Mouse (Mus musculus): Measurements from ENCODE around the gene Gm42791. TPM values are rescaled to one million over a fixed set of nuclear protein-coding genes. Genes with fewer than 3 reads are reported as not detected.
A peak's percentile ranks its signal among the peaks of the same experiment; 100 is the strongest.

Gene Gm42791
- polyA plus RNA-seq, 1 experiment from 2014 or later, result 2.1 TPM

DNA sequence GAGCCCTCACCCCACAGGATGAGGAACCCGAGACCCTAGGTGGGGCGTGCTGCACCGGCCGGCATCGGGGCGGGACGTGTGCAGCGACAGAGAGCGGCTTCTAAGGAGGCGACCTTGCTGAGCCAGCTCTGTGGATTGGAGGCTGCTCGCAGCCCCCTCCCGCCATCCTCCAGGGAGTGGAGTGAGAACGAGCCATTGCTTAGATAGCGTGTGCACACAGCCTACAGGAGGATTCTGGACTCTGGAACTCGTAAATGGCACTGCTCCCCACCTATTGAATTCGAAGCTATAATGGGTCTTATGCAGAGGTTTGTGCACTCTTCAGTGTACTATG is 65.9 kb downstream of the Gm42791 start, which contains the start of gene Katnal1:
Katnal1 (minus strand) TSS at position 205 of the 334 bp plus-strand sequence.
- Histone ChIP-seq H3K4me2 (peak within 1 kb of the TSS; percentile 75), H3K9me3 (no peaks in the 10 kb centered on the region), H3K4me1 (replicated peaks) (peaks cover 17% of the 10 kb centered on the region), H3K27ac (replicated peaks) (peak within 1 kb of the TSS; percentile 97), H3K4me3 (peak within 1 kb of the TSS; percentile 69), H3K36me3 (no peaks in the 10 kb centered on the region), H3K9ac (peak within 1 kb of the TSS; percentile 81), H3K27me3 (no peaks in the 10 kb centered on the region)
- no peak; the same call in 1 of the 2 replicates for ATAC-seq (ENCODE audit: low FRiP score, low read depth)
- under 1% methylated on average over 16 of the region's 16 CpGs for WGBS

DNA sequence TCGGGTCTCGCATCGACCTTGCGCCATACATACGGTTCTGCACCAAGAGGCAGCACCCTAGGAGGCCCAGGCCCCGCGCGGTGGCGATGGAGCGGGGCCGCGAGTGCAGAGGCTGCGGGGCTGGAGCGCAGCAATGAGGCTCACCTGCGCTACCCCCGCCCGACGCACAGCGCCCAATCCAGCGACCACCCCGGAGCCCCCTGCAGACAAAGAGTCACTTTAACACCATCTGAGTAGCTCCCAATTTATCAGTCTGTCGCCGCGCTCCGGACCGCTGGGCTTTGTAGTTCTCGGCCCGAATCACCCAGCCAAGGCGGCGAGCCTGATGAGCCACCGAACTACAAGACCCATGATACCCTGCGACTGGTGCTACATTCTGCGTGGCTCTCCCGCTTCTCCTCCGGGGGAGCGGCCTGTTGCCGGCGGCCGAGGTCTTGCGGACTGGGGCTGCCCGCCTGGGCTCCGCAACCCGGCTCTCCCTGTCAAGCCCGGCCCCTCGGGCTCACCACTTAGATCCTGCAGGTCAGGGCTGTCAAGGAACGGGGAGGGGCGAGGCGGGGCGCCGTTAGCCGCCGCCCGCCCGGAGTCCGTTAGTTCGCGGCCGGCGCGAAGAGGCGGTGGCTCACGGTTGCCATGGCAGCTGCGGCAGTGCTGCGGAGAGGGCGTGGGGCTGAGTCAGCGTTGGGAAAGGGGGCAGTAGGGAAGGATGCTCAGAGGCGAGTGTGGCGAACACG is 66.4 kb downstream of the Gm42791 start:
- H3K27me3 ChIP-seq, result no peaks in the 10 kb centered on the region
- peak overlapping the region; percentile 97 for H3K27ac ChIP-seq (replicated peaks)
- peaks cover 17% of the 10 kb centered on the region for H3K4me1 ChIP-seq (replicated peaks)
- no peaks in the 10 kb centered on the region for H3K36me3 ChIP-seq
- H3K9me3 ChIP-seq, result no peaks in the 10 kb centered on the region
- peak; percentile 99 for ATAC-seq (ENCODE audit: low FRiP score, low read depth)
- H3K4me3 ChIP-seq, result peak overlapping the region; percentile 69
- under 1% methylated on average over 69 of the region's 69 CpGs for WGBS
- H3K9ac ChIP-seq, result peak overlapping the region; percentile 81
- H3K4me2 ChIP-seq, result peak overlapping the region; percentile 75

DNA sequence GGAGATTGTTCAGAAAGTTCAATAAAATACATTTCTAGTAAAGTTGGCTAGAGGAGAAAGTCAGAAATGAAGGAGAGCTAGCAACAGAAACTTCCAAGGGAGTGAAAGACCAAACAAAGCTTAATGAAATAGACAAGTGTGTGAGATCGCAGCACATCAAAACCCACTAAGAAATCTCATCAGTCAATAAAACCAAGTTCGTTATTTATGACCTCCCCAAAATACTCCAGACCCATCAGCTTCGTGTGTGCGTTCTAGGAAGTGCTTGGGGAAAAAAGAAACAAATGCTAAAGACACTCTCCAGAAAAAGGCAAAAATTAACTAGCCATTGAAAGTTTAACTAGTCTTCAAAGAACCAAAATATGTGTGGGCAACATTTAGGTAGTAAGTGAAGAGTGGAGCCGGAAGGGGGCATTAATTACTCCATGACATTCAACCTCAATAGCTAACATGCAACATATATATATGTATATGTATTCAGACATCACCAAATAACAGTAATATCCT is 67.2 kb downstream of the Gm42791 start:
- peak overlapping the region; percentile 81 for H3K9ac ChIP-seq
- no peak for ATAC-seq (ENCODE audit: low FRiP score, low read depth)
- H3K4me2 ChIP-seq, result peak overlapping the region; percentile 58
- H3K4me1 ChIP-seq (replicated peaks), result peaks cover 17% of the 10 kb centered on the region
- peak overlapping the region; percentile 69 for H3K4me3 ChIP-seq
- H3K27ac ChIP-seq (replicated peaks), result peak overlapping the region; percentile 97
- WGBS, result 34% methylated on average over 5 of the region's 5 CpGs
- H3K36me3 ChIP-seq, result no peaks in the 10 kb centered on the region
- no peaks in the 10 kb centered on the region for H3K9me3 ChIP-seq
- no peaks in the 10 kb centered on the region for H3K27me3 ChIP-seq

- Histone ChIP-seq H3K36me3 (peaks cover 4% of the 10 kb centered on the region), H3K4me1 (replicated peaks) (peaks cover 17% of the 10 kb centered on the region), H3K4me3 (no peak overlapping the region), H3K9me3 (no peaks in the 10 kb centered on the region), H3K4me2 (no peak overlapping the region), H3K9ac (no peak overlapping the region), H3K27ac (replicated peaks) (no peak overlapping the region), H3K27me3 (no peaks in the 10 kb centered on the region)
- no peak for ATAC-seq (ENCODE audit: low FRiP score, low read depth)
- WGBS, result 90% methylated on average over 12 of the region's 12 CpGs
These were observed 70.4 kb downstream of the Gm42791 start for GRCm38 (mm10) chr5:148924586-148924985.

DNA sequence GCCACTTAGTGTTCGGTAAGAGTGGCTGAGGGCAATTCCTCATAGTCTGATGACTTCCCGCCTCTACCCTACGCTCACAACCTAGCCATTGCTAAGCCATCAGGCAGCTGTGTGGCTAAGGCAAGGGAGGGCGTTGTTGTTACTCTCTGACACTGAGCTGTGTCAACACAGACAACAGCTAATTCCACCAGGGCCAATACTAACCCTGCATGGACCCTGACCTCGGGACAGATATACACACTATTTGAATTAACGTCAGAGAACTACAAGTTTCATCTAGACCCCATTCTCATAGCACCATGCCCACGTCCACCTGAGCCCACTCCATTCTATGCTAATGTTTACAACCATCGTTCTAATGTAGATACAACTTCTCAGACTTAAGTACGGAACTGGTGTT is 70.9 kb downstream of the Gm42791 start:
- H3K9ac ChIP-seq, result no peak overlapping the region
- H3K9me3 ChIP-seq, result no peaks in the 10 kb centered on the region
- WGBS, result 87% methylated on average over 9 of the region's 9 CpGs

GRCm38 (mm10) chr5:148923408-148923807 is 71.5 kb downstream of the Gm42791 start:
- Histone ChIP-seq H3K4me3 (no peak overlapping the region), H3K27ac (replicated peaks) (no peak overlapping the region), H3K9me3 (no peaks in the 10 kb centered on the region), H3K27me3 (no peaks in the 10 kb centered on the region), H3K4me2 (no peak overlapping the region), H3K36me3 (peaks cover 15% of the 10 kb centered on the region), H3K9ac (no peak overlapping the region), H3K4me1 (replicated peaks) (peaks cover 12% of the 10 kb centered on the region)
- ATAC-seq (ENCODE audit: low FRiP score, low read depth), result no peak
- WGBS, result 75% methylated on average over 10 of the region's 10 CpGs

More for the DNA sequence above, 70.9 kb downstream of the Gm42791 start:
- Histone ChIP-seq H3K4me1 (replicated peaks) (peaks cover 13% of the 10 kb centered on the region), H3K27ac (replicated peaks) (no peak overlapping the region), H3K36me3 (peaks cover 9% of the 10 kb centered on the region), H3K4me2 (no peak overlapping the region), H3K27me3 (no peaks in the 10 kb centered on the region), H3K4me3 (no peak overlapping the region)
- ATAC-seq (ENCODE audit: low FRiP score, low read depth), result no peak

GRCm38 (mm10) chr5:148922773-148923172 is 72.2 kb downstream of the Gm42791 start:
- Histone ChIP-seq H3K27me3 (no peaks in the 10 kb centered on the region), H3K36me3 (peaks cover 21% of the 10 kb centered on the region), H3K27ac (replicated peaks) (no peak overlapping the region), H3K4me3 (no peak overlapping the region), H3K4me1 (replicated peaks) (peaks cover 11% of the 10 kb centered on the region), H3K9ac (no peak overlapping the region), H3K9me3 (no peaks in the 10 kb centered on the region), H3K4me2 (no peak overlapping the region)
- ATAC-seq (ENCODE audit: low FRiP score, low read depth), result no peak
- 87% methylated on average over 5 of the region's 5 CpGs for WGBS

DNA sequence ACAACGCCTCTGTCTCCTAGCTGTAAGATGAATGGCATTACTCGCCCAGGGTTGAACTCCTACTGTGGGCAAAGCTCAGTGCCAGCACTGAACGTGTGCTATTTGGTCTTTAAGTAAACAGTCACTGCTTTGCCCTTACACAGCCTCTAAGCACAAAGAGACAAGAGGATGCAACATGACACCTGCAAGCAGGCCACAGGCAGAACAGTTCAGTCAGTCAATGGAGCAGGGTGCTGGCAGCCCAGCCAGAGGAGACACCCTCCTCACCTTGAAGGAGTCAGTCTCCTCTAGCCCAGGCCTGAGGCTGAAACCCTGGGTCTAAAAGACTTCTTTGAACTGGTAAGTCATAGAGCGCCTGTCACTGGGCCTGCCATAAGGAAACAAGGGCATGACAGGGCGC is 76.9 kb downstream of the Gm42791 start:
- no peak overlapping the region for H3K9ac ChIP-seq
- H3K4me3 ChIP-seq, result no peak overlapping the region
- WGBS, result 75% methylated on average over 5 of the region's 5 CpGs
- ATAC-seq (ENCODE audit: low FRiP score, low read depth), result no peak
- no peaks in the 10 kb centered on the region for H3K27me3 ChIP-seq
- no peaks in the 10 kb centered on the region for H3K4me1 ChIP-seq (replicated peaks)
- peaks cover 40% of the 10 kb centered on the region for H3K36me3 ChIP-seq
- no peak overlapping the region for H3K27ac ChIP-seq (replicated peaks)
- no peak overlapping the region for H3K4me2 ChIP-seq
- no peaks in the 10 kb centered on the region for H3K9me3 ChIP-seq

GRCm38 (mm10) chr5:148916775-148917174 is 78.2 kb downstream of the Gm42791 start:
- no peak overlapping the region for H3K4me2 ChIP-seq
- 80% methylated on average over 6 of the region's 6 CpGs for WGBS
- no peak overlapping the region for H3K9ac ChIP-seq
- H3K9me3 ChIP-seq, result no peaks in the 10 kb centered on the region
- H3K4me3 ChIP-seq, result no peak overlapping the region
- H3K4me1 ChIP-seq (replicated peaks), result no peaks in the 10 kb centered on the region
- ATAC-seq (ENCODE audit: low FRiP score, low read depth), result no peak
- H3K36me3 ChIP-seq, result peaks cover 46% of the 10 kb centered on the region
- no peaks in the 10 kb centered on the region for H3K27me3 ChIP-seq
- H3K27ac ChIP-seq (replicated peaks), result no peak overlapping the region

- no peak overlapping the region for H3K4me3 ChIP-seq
- peaks cover 18% of the 10 kb centered on the region for H3K4me1 ChIP-seq (replicated peaks)
- H3K36me3 ChIP-seq, result peaks cover 21% of the 10 kb centered on the region
- no peaks in the 10 kb centered on the region for H3K27me3 ChIP-seq
- no peak for ATAC-seq (ENCODE audit: low FRiP score, low read depth)
- 53% methylated on average over 3 of the region's 3 CpGs for WGBS
- H3K9me3 ChIP-seq, result no peaks in the 10 kb centered on the region
- H3K27ac ChIP-seq (replicated peaks), result no peak overlapping the region
- H3K4me2 ChIP-seq, result no peak overlapping the region
- H3K9ac ChIP-seq, result no peak overlapping the region
These were observed 82.7 kb downstream of the Gm42791 start for GRCm38 (mm10) chr5:148912262-148912661.

GRCm38 (mm10) chr5:148910066-148910465 is 84.9 kb downstream of the Gm42791 start:
- Histone ChIP-seq H3K9me3 (no peaks in the 10 kb centered on the region), H3K4me2 (no peak overlapping the region), H3K27ac (replicated peaks) (no peak overlapping the region), H3K27me3 (no peaks in the 10 kb centered on the region), H3K36me3 (peaks cover 13% of the 10 kb centered on the region), H3K4me1 (replicated peaks) (peaks cover 28% of the 10 kb centered on the region), H3K9ac (no peak overlapping the region), H3K4me3 (no peak overlapping the region)
- 95% methylated on average over 4 of the region's 4 CpGs for WGBS
- no peak for ATAC-seq (ENCODE audit: low FRiP score, low read depth)

DNA sequence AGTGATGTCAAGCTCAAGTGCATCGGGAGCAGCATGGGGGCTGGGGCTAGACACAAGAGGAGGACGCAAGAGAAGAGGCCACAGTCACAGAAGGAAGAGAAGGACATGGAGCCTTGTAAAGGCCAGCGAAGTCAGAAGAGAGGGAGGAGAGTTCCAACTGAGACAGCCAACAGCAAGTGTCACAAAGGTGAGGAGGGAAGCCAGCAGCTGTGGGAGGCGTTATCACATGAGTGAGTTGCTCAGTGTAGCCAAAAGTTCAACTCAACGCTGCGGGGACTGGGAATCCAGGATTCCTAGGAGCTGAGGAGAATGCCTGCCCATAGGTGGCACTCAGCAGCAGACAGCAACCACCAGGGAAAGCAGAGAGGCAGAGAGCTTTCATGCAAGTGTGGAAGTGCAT is 85.5 kb downstream of the Gm42791 start:
- Histone ChIP-seq H3K27ac (replicated peaks) (peak overlapping the region; percentile 48; the same call in 1 of the 2 replicates), H3K4me1 (replicated peaks) (peaks cover 31% of the 10 kb centered on the region), H3K4me3 (no peak overlapping the region), H3K4me2 (no peak overlapping the region), H3K9ac (no peak overlapping the region), H3K36me3 (peaks cover 14% of the 10 kb centered on the region), H3K9me3 (no peaks in the 10 kb centered on the region), H3K27me3 (no peaks in the 10 kb centered on the region)
- 25% methylated on average over 6 of the region's 6 CpGs for WGBS
- no peak for ATAC-seq (ENCODE audit: low FRiP score, low read depth)

Data from hindbrain, embryonic 15.5 days (tissue).